Mouse (Mus musculus): ENCODE results near the gene Camsap3.

DNA sequence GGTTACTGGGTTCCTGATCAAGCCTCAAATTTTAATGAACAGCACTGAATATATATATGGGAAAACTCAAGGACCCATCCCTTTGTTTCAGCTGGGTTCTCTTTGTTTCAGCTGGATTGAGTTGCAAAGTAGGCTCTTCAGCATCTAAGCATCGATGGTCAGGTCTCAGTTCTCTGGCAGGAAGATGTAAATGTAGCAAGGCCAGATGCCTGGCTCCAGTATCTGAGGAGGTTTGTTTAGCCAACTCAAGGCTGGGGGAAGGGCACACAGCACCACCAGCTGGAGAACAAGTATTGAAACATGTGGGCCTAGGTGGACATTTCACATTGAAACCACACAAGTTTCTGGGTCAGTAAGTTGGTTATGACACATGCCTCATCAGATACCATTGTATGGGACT is 34.9 kb upstream of the Camsap3 start:
- no peak for TF ChIP-seq POLR2A (IDR thresholded peaks at IDR 0.05; ENCODE audit: control insufficient read depth, low read depth, low read length)
- TF ChIP-seq CTCF (IDR thresholded peaks at IDR 0.05; ENCODE audit: control insufficient read depth, insufficient read depth, insufficient replicate concordance, low read depth, low read length): no peak
